Mouse (Mus musculus) heart, adult 11 months (tissue): ENCODE measurements at regions not wholly inside any gene's neighbourhood (a gene's known extent, or its start where the extent isn't known, plus 50 kb on each side); places are given as distances from the start of the nearest gene placed in this dataset.

ENCODE experiments used
- DNase-seq: peaks from one replicate; pipeline ENCODE4 v3.0.0; 2022

- DNase-seq = no peak
Observed at GRCm38 (mm10) chr5:77473896-77474486, 66.2 kb upstream of the Igfbp7 start.

GRCm38 (mm10) chr5:77469236-77469766 is 61.5 kb upstream of the Igfbp7 start:
- DNase-seq = no peak

- DNase-seq = peak; percentile 98
Observed at GRCm38 (mm10) chr5:77468467-77468866, 60.6 kb upstream of the Igfbp7 start.

DNA sequence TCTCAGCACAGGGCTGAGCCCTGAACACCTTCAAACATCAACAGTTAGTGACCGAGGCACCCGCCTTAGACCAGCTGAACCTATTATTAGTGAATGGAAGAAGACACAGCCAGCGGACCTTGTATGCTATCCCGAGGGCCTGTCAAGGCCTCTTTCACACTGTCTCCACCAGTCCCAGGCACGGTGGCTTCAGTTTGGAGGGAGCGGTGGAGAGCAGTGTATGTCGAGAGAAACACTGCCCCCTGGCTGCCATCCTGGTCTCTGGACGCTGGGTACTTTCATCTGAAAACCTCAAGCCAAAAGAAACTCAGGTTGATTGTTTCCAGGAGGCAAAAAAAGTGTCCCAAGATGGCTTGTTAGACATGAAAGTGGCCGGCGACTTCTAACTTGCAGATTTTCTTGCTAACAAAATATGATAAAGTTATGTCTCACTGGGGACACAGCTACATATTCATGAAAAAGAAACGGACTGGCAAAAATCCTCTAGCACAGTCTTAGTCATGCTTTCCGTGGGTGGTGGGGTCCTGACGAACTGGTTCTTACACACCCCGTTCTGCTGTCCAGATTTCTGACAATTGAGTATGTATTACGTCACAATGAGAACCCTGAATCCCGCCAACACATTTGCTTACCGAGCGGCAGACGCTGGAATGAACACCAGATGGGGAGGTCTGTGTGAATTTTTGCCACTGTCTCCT is 57.2 kb upstream of the Igfbp7 start:
- DNase-seq = peak; percentile 95

DNA sequence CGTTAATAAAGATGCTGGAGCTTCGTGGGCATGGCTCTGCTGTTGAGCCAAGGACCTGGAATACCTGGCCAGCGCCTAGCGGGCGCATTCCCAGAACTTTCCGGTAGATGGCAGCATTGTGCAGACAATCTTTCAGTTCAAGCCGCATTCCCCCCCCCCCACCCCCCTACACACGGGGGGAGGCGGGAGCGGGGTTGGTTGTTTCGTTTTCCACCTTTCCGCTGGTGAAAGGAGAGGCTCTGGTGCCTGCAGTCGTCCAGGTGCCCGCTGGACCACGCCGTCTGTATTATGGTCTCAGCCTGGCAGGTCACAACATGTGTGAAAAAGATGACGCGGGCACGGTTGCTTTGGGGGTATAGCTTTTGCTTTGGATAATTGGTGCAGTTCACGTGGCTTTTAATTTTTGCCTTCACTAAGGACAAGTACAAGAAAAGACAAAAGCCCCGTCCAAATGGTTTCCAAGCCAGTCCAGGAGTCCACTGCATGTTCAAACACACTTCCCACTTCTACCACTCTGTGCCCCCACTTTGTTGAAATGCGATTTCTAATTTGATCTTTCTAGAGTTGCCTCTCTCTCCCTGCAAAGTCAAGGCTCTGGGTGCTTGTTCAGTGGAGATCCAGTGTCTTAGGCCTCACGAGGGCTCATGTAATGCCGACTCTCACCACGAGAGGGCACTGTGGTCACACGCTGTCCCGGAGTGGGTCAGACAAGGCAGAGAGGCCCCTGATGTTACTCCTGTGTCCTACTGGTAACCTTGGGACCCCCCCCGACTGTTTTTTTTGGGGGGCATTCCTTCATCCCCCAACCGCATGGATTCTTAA is 52.3 kb upstream of the Igfbp7 start:
- peak; percentile 99 for DNase-seq
